Mouse (Mus musculus): Measurements from ENCODE around the gene Naa38. TPM values are rescaled to one million over a fixed set of nuclear protein-coding genes. Genes with fewer than 3 reads are reported as not detected.

Naa38 gene
- polyA plus RNA-seq, 1 experiment from 2014 or later = 126 TPM

DNA sequence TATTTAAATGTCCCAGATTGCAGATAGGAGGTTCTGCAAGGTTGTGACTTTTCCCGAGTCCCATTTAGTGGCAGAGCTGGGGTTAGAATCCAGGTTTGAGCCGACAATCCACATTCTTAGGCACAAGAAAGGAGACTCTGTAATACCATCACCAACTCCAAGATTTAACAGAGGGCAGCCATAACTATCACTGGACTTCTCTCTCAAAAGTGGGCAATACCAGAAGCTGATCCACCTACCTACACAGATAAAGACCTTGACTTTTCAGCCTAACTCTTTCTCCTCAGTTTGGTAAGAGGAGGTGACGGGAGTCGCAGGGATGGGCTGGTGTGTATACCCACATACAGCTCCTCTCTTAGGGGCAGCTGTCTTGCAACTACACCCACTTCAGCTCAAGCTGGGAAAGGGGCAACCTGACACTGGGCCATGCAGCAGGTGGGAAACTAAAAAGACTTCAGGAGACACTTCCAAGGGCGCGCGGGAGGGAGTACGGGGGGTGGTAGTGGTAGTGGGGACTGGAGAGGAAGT lies 21.7 kb downstream of the Naa38 start:
- H3K4me3 ChIP-seq (replicated peaks) = peak overlapping the region; percentile 79
- H3K27ac ChIP-seq = peak overlapping the region; percentile 99
- H3K36me3 ChIP-seq = peaks cover 16% of the 10 kb centered on the region
- H3K4me1 ChIP-seq (replicated peaks) = peaks cover 68% of the 10 kb centered on the region
- peak overlapping the region; percentile 99 for H3K4me2 ChIP-seq
- 4% methylated on average over 8 of the region's 8 CpGs for WGBS
- H3K27me3 ChIP-seq = peaks cover 16% of the 10 kb centered on the region
- H3K9me3 ChIP-seq = no peaks in the 10 kb centered on the region
- no peak for ATAC-seq (ENCODE audit: insufficient number of reproducible peaks, insufficient read depth, low FRiP score, low TSS enrichment, low read depth)
- peak overlapping the region; percentile 98 for H3K9ac ChIP-seq (replicated peaks)

DNA sequence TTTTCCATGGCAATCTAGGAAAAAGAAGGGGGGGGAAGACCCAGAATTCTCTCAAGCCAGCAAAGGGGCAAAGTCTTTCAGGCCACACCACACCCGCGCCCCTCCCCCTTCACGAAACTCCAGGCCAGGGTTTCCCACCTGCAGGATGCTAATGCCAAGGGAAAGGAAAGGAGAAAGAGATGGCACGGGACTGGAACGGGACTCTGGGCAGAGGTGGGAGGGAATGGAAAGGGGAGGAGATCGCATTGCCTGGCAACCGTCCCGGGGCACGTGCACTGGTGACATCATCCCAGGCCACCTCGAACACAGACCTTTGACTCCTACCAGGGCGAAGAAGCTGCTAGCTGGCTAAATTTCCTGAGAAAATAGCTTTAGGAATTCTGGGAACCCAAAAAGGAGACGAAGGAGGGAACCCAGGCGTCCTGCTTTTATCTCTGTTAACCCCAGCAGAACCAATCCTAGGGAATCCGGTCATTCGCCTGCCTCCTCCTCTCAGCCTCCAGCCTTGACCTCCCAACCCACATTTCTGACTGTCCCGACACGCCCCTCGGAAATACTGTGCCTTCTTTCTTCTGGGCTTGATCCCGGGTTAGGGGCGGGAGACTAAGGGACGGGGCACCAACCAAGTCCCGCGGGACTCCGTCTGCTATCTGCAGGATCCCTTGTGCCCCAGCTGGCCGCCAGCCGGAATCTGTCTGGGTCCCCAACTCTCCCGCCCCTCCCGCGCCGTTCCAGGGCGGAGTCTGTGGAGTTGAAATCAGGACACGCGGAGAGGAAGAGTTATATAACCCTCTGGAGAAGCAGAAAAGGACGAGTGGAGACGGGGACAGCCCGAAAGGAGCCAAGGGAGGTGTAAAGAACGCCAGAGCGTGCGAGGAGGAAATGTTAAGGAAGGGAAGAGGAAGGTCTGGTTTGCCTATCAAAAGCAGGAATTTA lies 22.4 kb downstream of the Naa38 start:
- Histone ChIP-seq H3K9ac (replicated peaks) (peak overlapping the region; percentile 68), H3K4me2 (peak overlapping the region; percentile 99), H3K27ac (peak overlapping the region; percentile 99), H3K27me3 (peaks cover 23% of the 10 kb centered on the region), H3K36me3 (peaks cover 9% of the 10 kb centered on the region), H3K4me3 (replicated peaks) (peak overlapping the region; percentile 79), H3K9me3 (no peaks in the 10 kb centered on the region), H3K4me1 (replicated peaks) (peaks cover 61% of the 10 kb centered on the region)
- ATAC-seq (ENCODE audit: insufficient number of reproducible peaks, insufficient read depth, low FRiP score, low TSS enrichment, low read depth) = peak; percentile 24
- WGBS = 1% methylated on average over 39 of the region's 39 CpGs

- WGBS = under 1% methylated on average over 40 of the region's 45 CpGs
- Histone ChIP-seq H3K27ac (peak overlapping the region; percentile 99), H3K4me2 (peak overlapping the region; percentile 99), H3K36me3 (no peaks in the 10 kb centered on the region), H3K27me3 (peaks cover 30% of the 10 kb centered on the region), H3K4me1 (replicated peaks) (peaks cover 50% of the 10 kb centered on the region), H3K9me3 (no peaks in the 10 kb centered on the region), H3K9ac (replicated peaks) (peak overlapping the region; percentile 68), H3K4me3 (replicated peaks) (peak overlapping the region; percentile 79)
- ATAC-seq (ENCODE audit: insufficient number of reproducible peaks, insufficient read depth, low FRiP score, low TSS enrichment, low read depth) = peak; percentile 91
These were observed 23.5 kb downstream of the Naa38 start for GRCm38 (mm10) chr11:69418481-69419442.

GRCm38 (mm10) chr11:69419443-69419812 lies 24.1 kb downstream of the Naa38 start:
- Histone ChIP-seq H3K4me1 (replicated peaks) (peaks cover 44% of the 10 kb centered on the region), H3K4me3 (replicated peaks) (peak overlapping the region; percentile 79), H3K4me2 (peak overlapping the region; percentile 99), H3K36me3 (no peaks in the 10 kb centered on the region), H3K9ac (replicated peaks) (peak overlapping the region; percentile 54), H3K27me3 (peaks cover 30% of the 10 kb centered on the region), H3K9me3 (no peaks in the 10 kb centered on the region), H3K27ac (peak overlapping the region; percentile 99)
- under 1% methylated on average over 19 of the region's 19 CpGs for WGBS
- no peak for ATAC-seq (ENCODE audit: insufficient number of reproducible peaks, insufficient read depth, low FRiP score, low TSS enrichment, low read depth)

DNA sequence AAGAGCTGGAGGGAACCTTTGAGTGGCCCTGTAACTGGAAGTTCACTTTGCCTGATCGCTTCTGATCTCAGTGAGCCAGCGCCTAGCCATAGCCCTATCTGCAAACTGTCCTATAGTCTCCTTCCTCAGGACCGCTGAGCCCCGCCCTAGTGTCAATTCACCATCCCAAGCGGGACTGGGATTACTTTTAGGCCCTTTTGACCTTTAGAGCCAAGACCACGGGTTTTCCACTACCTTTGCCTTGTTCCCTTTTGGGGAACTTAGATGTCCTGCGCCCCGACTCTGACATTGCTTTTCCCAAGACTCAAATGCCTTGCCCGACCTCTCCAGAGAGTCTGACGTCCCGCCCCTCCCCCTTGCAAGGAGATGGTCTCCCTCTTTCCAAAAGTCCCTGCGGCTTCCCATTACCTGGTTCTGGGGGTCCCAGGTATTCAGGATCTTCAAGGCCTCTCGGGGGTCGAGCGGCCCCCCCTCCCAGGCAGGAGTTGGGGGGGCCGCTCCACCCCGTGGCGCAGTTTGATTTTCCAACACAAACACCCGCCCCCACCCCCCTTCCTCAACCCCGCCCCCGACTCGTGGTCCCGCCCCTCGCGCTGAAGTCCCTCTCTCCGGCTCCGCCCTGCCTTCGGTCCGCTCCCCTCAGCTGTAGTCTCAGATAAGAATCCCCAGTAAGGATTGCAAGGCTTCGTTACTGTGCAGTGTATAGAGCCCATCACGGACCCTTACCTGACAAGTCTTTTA lies 24.7 kb downstream of the Naa38 start:
- Histone ChIP-seq H3K4me3 (replicated peaks) (peak overlapping the region; percentile 79), H3K4me1 (replicated peaks) (peaks cover 38% of the 10 kb centered on the region), H3K36me3 (no peaks in the 10 kb centered on the region), H3K9ac (replicated peaks) (peak overlapping the region; percentile 54), H3K9me3 (no peaks in the 10 kb centered on the region), H3K4me2 (peak overlapping the region; percentile 99), H3K27ac (peak overlapping the region; percentile 99), H3K27me3 (peaks cover 30% of the 10 kb centered on the region)
- ATAC-seq (ENCODE audit: insufficient number of reproducible peaks, insufficient read depth, low FRiP score, low TSS enrichment, low read depth) = no peak
- WGBS = under 1% methylated on average over 31 of the region's 31 CpGs

GRCm38 (mm10) chr11:69420554-69421000 lies 25.3 kb downstream of the Naa38 start:
- Histone ChIP-seq H3K4me3 (replicated peaks) (peak overlapping the region; percentile 79), H3K27ac (no peak overlapping the region), H3K4me1 (replicated peaks) (peaks cover 36% of the 10 kb centered on the region), H3K9ac (replicated peaks) (peak overlapping the region; percentile 54; the same call in 1 of the 2 replicates), H3K36me3 (no peaks in the 10 kb centered on the region), H3K27me3 (peaks cover 30% of the 10 kb centered on the region), H3K4me2 (peak overlapping the region; percentile 99), H3K9me3 (no peaks in the 10 kb centered on the region)
- 11% methylated on average over 10 of the region's 10 CpGs for WGBS
- no peak for ATAC-seq (ENCODE audit: insufficient number of reproducible peaks, insufficient read depth, low FRiP score, low TSS enrichment, low read depth)

DNA sequence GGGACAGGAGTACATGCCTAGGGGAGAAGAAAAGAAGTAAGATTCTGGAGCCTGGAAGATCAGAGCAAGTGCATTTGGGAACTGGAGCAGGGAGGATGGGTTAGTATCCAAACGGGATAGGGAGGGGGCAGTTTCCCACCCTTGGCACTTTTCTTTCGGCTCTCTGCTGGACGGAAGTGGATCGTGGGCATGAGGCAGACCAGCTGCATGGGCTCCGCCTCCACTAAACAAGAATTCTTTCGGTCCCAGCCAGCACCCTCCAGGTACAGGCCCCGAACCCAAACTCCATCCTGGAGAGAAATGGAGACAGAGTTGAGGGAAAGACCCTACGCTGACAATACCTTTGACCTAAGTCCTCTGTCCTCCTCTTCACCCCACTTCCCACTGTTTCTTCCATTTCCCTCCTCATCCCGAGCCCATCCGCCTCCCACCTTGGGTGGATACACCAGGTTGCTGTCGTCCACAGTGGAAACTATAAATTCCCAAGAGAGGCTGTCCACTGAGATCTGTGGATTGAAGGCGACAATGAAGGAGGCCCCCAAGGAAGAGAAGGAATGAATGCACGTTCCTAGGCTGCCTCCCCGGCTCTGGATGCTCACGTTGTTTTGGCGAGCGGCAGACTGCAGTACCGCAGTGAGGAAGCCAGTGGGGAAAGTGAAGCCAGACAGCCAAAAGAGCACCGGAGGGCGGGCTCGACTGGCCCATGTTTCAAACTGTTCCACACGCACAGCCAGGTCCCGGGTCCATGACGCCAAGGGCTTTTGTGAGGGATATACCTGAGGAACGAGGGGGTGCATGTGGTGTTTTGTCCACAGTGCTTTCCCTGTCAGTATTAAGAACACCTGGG lies 26.1 kb downstream of the Naa38 start:
- 13% methylated on average over 25 of the region's 25 CpGs for WGBS
- no peaks in the 10 kb centered on the region for H3K36me3 ChIP-seq
- peaks cover 30% of the 10 kb centered on the region for H3K27me3 ChIP-seq
- H3K4me1 ChIP-seq (replicated peaks) = peaks cover 36% of the 10 kb centered on the region
- H3K4me2 ChIP-seq = peak overlapping the region; percentile 99
- ATAC-seq (ENCODE audit: insufficient number of reproducible peaks, insufficient read depth, low FRiP score, low TSS enrichment, low read depth) = no peak
- H3K9ac ChIP-seq (replicated peaks) = 0 out of 2 replicates have a peak overlapping the region, but pooled peaks have one; percentile 9
- no peak overlapping the region for H3K27ac ChIP-seq
- no peaks in the 10 kb centered on the region for H3K9me3 ChIP-seq
- 0 out of 2 replicates have a peak overlapping the region, but pooled peaks have one; percentile 79 for H3K4me3 ChIP-seq (replicated peaks)

DNA sequence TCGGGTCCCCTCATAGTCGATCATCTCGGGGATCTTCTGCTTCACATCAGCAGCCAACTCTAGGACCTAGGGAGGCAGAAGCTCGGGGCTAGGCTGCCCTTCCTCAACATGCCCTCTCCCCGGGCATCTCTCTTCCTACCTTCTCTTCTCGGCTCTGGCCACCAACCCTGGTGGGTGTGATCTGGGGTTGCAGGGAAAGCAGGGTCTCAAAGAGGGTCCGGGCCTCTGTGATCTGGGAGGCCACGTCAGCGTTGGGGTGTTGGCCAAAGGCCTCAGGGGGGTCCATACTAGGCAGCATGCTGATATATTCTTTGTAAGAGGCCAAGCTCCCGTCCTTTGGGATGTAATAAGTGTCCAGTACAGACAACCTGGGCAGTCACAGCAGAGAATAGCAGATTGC lies 27.6 kb downstream of the Naa38 start:
- Histone ChIP-seq H3K27me3 (peaks cover 30% of the 10 kb centered on the region), H3K36me3 (no peaks in the 10 kb centered on the region), H3K27ac (no peak overlapping the region), H3K4me1 (replicated peaks) (peaks cover 26% of the 10 kb centered on the region), H3K4me3 (replicated peaks) (no peak overlapping the region), H3K4me2 (no peak overlapping the region), H3K9me3 (no peaks in the 10 kb centered on the region), H3K9ac (replicated peaks) (no peak overlapping the region)
- no peak for ATAC-seq (ENCODE audit: insufficient number of reproducible peaks, insufficient read depth, low FRiP score, low TSS enrichment, low read depth)
- 83% methylated on average over 10 of the region's 10 CpGs for WGBS

DNA sequence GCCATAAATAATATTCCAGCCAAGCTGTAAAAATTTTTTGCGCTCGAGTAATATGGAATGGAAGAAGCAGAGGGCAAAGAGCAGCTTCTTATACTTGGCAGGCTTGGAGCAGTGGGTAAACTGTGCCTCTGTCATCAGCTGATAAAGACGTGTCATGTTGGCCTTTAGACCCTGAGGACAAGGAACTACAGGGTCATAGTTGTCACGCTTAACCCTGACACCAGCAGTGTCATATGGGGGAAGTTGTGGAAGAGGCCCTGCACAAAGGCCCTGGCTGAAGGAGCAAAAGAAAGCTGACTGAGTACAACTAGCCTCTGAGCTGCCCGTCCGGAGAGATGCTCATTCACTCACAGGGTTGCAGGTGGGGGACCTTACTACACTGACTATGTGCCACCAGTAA lies 28.6 kb downstream of the Naa38 start:
- no peak for ATAC-seq (ENCODE audit: insufficient number of reproducible peaks, insufficient read depth, low FRiP score, low TSS enrichment, low read depth)
- Histone ChIP-seq H3K4me3 (replicated peaks) (no peak overlapping the region), H3K4me2 (no peak overlapping the region), H3K9me3 (no peaks in the 10 kb centered on the region), H3K4me1 (replicated peaks) (peaks cover 29% of the 10 kb centered on the region), H3K36me3 (no peaks in the 10 kb centered on the region), H3K27me3 (peaks cover 30% of the 10 kb centered on the region), H3K27ac (no peak overlapping the region), H3K9ac (replicated peaks) (no peak overlapping the region)
- WGBS = 71% methylated on average over 6 of the region's 6 CpGs

DNA sequence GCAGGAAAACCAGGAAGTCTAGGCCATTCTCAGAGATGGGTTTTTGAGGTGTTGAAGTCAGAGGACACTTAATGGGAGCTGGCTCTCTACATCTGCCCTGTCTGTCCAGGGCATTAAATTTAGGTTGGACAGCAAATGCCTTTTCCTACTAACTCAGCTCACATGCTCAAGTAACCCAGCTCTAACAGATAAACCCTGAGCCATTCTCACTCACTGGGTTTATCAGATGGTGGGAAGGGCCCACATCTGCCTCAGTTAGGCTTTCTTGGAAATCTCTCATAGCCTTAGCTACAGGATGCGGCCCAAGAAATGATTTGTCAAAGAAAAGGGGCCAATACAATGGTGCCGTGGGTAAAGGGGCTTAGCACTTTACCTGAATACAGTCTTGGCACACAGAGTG lies 31.0 kb downstream of the Naa38 start:
- H3K4me2 ChIP-seq = no peak overlapping the region
- 78% methylated on average over 2 of the region's 2 CpGs for WGBS
- peaks cover 21% of the 10 kb centered on the region for H3K27me3 ChIP-seq
- no peak overlapping the region for H3K27ac ChIP-seq
- no peaks in the 10 kb centered on the region for H3K9me3 ChIP-seq
- H3K4me3 ChIP-seq (replicated peaks) = no peak overlapping the region
- ATAC-seq (ENCODE audit: insufficient number of reproducible peaks, insufficient read depth, low FRiP score, low TSS enrichment, low read depth) = no peak
- peaks cover 16% of the 10 kb centered on the region for H3K4me1 ChIP-seq (replicated peaks)
- H3K9ac ChIP-seq (replicated peaks) = no peak overlapping the region
- H3K36me3 ChIP-seq = no peaks in the 10 kb centered on the region

Data from limb, embryonic 12.5 days (tissue).